Mouse (Mus musculus) heart, adult 2 months (tissue): ENCODE results near the gene Gm4559.

Experiments used
- CTCF ChIP-seq: fragments of 200-600 bp; IDR thresholded peaks from 2 replicates; pipeline ENCODE4 v1.8.1; 2022; ENCODE audit warnings: antibody characterized with exemption, mild to moderate bottlenecking, moderate library complexity
- POLR2A ChIP-seq: fragments of 200-500 bp; IDR thresholded peaks from 2 replicates; pipeline ENCODE4 v1.6.1; 2011; ENCODE audit warnings: mild to moderate bottlenecking, low read depth, low read length, control low read depth; ENCODE audit not compliant: insufficient read depth

DNA sequence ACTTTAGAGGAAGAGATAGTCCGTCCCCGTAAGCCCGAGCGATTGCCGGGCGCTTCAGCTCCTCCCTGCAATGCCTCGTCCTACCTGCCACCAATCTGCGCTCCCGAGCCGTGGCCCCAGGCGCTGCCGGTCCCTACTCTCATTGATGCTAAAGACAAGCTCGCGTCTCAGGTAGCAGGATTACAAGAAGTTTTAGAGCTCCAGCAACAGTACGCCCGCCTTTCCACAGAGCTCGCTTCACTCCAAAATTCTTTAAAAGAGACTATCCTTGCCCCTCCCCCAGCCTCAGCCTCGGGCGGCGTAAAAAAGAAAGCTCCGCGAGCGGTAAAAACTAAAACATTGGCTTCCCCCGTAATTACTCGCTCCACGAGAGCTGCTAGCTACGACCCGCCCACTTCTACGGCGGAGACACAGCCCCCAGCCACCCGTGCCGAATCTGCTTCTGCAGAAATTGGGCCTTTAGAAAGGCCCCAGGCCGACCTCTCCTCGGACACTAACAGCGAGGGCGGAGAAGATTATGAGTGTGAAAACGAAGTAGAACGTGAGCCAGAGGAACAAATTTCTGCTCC is 9.9 kb upstream of the Gm4559 start:
- TF ChIP-seq CTCF (peak; percentile 56), POLR2A (no peak)
